Mouse (Mus musculus) T-cell, adult 2 months (primary cell): Measurements from ENCODE around the gene Smug1.

Experiments used
- DNase-seq: peaks from one replicate; pipeline ENCODE4 v3.0.0; 2022; ENCODE audit warnings: low spot score

The Smug1 gene

DNA sequence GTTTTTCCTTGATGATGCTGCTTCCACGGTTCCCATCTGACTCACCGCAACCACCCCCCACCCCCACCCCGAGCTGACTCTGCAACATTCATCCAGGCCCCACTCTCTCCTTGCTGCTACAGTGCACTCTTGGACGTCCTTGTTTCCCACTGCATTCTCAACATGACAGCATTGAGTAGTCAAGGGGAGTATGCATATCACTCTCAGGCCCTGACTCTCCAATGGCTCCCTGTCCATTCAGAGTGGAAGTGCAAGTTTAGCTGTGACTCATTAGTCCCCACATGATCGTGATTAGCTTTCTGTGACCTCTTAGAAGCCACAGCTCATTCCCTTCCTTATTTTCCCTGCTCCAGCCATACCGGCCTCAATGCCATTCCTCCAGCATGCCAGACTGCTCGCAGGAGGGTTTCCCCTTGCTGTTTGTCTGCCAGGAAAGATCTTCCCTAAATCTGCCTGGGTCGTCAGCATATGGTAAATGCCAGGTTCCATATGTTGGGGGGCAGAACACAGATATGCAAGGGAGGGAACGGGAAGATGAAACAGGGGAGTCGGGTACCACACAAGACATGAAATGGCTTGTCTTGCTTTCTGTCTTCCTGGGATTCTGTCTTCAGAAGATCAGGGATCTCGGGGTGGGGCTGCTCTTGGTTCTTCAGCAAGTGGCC, 21.1 kb downstream of the Smug1 start:
- DNase-seq: no peak

DNA sequence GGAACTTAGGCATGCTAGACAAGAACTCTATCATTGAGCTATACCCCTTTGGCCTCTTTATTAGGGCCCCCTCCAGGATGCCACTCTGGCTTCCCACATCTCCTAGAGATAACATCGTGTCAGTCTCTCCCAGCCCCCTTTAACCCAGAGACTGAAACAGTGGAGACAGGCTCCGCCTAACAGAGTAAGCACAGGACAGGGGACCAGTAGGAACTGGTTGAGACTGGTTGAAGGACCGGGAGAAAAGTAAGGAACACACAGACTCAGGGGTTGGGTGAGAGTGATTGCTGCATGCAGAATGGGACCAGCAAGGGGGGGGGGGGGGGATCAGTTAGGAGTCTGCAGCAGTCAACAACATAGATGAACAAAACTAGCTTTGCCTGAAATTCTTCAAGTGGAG, 22.7 kb downstream of the Smug1 start:
- DNase-seq: no peak

DNA sequence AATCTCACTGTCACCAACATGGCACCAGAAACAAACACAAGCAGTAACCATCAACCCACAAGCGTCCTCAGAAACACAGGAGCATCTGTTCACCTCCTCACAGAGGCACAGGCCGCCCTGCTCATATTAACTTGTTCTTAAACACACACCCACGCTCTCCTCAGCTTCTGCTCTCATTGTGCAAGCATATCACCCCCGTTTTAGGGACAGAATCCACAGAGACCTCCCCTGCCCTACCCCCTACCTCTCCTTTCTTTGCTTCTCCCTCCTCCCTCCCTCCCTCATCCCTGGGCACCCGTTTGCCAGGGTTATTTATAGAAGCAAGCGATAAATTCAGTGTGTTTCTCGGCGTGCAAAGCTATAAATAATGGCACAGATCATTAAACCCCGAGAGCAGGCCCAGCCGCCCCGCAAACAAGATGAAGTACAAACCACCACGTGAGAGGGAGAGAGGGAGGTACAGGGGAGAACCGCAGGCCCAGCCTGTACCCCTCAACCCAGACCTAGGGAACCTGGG, 31.4 kb downstream of the Smug1 start:
- no peak for DNase-seq

DNA sequence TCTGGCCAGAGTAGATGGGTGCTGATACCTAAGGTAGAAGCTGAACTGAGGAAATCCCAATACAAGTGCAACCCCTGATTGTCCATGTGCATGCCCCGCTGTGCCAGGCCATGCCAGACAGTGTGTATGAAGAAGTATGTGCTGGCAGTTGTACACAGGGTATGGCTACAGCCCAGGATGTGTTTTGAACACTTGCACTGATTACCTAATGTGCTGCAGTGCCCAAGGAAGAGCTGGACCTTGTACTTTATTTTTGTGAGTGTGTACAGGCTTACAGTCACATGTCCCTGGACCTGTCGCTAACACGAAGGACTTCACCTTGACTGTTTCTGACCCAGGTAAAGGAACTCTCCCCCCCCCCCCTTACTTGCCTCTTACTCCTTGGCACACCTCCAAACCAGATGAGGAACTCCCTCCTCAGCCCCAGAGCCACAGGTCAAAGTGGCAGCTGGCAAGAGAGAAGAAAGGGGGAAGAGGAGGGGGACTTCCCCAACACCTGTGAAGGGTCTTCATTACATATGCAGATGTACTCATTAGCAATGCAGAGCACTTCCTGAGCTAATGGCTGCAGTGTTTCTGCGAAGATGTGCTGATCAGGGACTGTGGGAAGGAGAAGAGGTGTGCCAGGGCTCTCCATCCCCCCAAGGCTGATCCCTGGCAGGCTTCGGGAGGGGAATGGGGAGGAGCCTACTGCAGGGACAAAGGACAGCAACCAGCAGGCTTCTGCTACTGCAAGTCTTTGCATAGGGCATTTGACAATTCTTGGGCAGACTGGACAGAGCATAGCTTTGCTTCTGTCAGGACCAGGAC, 32.4 kb downstream of the Smug1 start:
- DNase-seq: no peak

DNA sequence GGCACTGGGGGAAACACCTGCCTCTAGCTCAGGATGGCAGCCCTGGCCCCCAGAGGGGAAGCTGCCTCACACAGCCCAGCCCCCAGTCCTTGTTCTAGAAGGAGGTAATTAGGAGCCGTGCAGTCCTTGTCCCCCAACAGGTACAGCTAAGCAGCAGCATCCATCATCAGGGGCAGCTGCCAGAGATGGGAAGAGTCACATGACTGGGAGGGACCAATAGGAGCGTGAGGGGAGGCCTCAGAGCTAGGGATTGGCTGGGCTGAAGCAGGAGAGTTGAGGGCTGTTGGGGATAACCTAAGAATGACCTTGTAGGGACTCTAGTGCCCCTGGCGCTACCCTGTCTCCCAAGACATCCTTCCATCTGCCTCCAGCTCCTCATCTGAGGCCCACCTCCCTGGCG, 33.1 kb downstream of the Smug1 start:
- DNase-seq: no peak

DNA sequence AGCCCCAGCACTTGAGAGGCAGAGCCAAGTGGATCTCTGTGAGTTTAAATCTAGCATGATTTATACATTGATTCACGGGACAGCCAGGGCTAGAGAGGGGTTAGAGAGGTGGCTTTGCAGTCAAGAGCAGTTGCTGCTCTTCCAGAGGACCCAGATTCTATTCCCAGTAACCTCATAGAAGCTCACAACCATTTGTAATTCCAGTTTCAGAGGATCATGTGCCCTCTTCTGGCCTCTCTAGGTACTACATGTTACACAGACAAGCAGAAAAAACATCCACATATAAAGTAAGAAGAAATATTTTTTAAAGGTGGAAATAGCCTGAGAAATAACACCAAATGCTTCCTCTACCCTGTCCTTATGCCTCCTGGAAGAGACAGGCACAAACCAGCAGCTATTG, 36.2 kb downstream of the Smug1 start:
- DNase-seq: peak; percentile 25

DNA sequence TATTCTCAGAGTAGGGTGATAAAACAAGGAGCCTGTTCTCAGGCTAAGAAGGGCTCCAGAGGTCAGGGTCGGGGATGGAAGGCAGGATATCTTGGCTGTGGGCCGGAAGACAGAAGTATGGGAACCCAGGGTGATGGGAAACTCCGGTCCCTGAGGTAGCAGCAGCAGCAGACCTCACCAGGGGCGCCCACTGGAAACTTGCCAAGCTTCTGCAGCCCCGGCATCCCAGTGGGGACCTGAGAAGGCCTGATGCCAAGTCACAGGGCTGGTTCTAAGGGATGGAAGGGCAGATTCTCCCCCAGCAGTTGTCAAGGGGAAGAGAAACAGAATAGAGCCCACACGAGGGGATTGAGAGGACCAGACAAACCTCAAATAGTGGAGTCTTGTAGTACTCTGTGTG, 37.6 kb downstream of the Smug1 start:
- DNase-seq: no peak

DNA sequence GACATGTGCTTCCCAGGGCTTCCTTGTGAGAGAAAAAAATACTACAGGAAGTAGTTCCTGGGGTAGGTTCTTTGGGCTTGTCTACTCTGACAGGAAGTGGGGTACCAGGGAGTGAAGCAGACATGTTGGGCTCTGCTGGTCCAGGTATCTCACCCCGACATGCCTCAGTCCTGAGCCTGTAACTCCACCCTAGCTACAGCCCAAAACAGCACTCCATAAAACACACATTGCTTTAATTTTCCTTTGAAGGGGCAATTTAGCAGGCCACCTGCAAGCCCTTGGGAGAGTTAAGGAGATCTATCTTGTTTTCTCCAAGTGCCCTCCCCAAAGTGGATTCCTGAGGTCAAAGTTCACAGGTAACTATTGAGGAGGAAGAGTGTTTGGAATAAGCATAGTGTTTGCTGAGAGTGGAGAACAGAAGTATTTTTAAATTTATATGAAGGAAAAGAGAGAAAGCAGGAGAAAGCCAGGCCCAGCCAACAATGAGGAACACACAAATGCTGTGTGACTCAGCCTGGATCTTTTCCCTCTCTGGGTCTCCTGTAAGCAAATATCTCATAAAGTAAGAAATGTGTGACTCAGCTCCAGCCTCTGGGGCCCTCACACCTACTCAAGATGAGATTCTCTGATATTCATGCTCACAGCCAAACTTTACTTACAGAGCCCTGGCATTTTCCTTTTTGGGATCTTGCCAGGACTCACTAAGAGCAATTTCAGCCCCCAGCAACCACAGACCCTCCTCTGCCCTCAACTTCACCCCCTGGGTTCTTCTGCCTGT, 38.6 kb downstream of the Smug1 start:
- DNase-seq: no peak

DNA sequence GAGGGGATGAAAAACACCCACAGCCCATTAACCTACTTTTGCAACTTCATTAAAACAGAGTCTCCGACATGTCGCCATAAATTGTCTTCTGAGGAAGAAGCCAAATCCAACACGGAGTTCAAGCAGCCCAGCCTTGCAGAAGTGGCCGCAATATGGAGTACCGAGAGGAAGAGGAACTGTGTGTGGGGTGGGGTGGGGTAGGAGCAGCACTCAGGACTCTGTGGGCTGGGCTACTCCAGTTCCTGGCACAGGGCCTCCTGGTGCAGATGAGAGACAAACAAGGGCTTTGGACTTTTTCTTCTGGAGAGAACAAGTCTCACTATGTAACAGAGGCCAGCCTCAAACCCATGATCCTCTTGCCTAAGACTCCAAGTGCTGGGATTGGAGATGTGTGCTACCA, 40.9 kb downstream of the Smug1 start:
- no peak for DNase-seq

DNA sequence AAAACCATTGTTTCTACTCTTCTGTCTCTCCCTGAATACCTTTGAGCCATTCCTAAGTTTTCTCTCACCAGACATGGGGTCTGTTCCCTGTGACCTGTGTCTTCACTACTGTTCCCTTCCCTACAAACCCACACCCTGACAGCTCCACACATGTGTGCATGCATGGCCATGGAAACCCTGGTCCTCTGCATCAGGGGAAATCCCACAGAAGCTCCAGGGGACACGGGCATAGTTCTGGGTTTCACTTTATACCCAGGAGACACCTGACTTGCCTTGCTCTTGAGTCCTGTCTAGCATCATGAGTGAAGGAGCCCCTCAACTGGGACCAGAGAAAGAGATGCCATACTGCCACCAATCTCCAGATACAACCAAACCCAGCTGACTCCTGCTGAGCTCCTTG, 42.6 kb downstream of the Smug1 start:
- no peak for DNase-seq

DNA sequence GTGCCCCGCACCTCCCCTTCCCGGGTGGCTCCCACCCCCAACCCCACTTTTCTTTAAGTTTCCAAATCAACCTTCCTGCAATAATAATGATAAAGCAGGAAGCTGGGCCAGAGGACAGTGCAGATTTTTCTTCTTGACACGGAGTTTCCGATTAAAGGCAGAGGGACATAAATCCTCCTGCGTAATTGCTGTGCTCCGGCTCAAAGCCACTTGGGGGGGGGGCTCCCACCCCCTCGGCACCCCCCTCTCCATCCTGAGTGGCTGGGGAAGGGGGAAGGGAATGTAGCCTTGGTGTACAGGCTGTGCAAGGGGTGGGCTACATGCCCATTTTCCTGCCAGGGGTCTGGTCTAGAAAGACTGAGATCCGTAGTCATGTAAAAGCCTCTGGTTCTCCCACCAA, 43.5 kb downstream of the Smug1 start:
- DNase-seq: no peak

DNA sequence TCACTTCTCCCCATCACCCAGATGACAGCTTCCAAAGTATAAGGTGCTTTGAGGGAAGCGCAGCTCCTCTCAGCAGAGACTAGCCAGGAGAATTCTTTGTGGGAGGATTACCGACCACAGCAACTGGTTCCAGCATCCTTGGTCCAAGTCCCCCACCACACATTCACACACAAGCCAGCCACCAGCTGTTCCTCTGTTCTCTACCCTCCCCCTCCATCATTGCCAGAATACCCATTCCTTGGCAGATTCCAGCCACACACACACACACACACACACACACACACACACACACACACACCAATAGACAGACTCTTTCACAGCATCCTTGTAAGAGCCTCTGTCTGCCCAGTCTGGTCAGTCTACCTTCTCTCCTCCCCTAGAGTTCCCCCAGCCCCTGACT, 44.5 kb downstream of the Smug1 start:
- no peak for DNase-seq

DNA sequence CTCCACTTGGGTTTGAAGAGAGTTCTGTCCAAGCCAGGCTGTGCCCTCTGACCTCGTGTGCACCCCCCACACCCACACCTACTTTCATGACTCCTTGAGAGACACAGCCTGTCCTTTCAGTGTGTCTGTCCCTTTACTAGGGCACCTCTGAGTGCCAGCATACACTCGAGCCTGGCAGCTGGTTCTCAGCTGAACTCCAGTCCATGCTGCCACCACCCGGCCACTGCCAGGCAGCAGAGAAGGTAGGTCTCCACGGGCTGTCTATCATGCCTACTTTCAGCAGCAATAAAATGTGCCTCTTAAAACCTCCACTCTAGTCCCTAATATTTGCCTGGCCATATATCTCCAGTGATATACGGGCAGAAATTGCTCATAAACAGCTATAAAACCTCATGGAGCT, 45.5 kb downstream of the Smug1 start:
- no peak for DNase-seq

DNA sequence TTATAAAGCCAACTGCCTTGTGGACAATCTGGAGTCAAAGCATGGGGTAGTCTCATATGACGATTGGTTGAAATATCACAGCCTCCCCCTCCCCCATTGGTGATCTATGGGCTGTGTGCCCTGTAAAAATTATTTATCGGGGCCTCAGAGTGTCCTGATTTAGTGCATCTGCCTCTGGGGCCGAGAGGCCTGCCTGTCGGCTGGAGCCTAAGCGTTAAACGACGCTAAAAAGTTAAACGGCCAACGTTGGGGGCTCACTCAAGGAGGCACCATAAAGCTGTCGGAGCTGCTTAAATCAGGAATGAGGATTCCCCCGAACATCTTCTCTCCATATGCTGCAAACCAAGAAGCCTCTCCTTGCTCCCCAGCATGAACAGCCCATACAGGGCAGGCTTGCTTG, 46.3 kb downstream of the Smug1 start:
- no peak for DNase-seq

DNA sequence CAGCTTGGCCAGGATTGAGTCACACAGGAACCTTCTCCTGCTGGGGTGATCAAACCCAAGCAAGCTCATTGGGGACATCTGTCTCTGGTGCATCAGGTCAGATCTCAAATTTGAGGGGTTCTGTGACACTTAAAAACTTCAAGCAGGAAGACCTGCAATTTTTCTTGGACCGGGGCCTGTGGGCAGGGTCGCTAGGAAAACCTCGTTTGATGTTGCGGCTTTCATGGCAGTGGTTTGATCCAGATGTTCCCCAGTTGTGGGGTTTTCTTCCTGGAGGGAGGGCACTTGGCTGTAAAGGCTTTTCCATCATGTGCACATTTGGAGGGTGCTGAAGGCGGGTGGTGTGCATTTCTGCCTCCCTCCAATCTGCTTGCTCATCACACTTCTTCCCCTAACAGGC, 51.2 kb downstream of the Smug1 start:
- DNase-seq: no peak

DNA sequence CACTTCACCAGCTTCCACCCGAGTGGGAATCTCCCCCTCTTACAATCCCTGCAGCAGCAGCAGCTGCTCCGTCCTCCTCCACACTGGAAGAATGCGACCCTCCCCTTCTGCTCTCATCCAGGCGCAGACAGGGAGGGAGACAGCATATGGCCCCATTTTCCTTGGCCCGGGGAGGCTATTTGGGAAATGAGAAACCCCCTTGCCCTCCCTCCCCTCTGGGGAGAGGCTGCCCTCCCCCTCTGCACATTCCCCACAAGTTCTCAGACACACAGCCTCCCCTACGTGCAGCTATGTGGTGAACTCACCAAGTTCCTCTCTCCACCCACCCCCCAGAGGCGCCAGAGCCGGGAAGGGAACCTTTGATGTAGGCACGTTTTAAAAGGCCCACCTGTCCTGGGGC, 51.6 kb downstream of the Smug1 start:
- no peak for DNase-seq

DNA sequence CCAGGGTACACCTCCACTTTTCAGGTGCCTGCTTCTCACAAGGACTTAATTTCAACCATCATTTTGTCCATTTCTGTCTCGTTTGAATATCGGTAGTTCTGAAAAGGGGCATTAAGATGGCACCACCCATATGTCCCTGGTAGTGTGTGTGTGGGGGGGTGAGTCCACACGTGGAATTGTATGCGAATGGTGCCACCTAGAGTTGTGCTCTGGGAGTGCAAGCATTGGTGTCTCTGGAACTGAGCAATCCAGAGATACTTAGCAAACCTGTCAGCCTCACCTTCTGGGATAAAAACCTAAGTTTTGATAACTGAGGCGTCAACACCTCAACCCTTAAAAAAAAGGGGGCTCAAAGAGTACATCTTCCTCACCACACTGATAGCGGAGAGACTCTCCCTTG, 53.8 kb downstream of the Smug1 start:
- no peak for DNase-seq

DNA sequence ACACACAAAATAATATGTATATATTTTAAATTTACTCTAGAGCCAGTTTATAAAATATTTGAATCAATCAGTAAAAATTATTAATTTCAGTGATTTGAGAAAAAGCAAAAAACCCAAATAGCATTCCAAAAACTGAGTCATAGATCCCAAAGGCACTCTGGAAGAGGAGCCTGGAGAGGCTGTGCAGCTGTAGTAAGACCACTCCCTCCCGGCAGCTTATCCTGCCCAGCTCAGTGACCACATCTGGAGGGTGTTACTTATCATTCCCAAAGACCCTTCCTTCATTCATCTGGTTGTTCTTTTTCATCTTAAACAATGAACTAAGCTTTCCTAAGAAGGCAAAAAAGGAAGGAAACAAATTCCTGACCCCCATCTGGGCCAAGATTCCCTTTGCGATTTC, 54.6 kb downstream of the Smug1 start:
- no peak for DNase-seq

DNA sequence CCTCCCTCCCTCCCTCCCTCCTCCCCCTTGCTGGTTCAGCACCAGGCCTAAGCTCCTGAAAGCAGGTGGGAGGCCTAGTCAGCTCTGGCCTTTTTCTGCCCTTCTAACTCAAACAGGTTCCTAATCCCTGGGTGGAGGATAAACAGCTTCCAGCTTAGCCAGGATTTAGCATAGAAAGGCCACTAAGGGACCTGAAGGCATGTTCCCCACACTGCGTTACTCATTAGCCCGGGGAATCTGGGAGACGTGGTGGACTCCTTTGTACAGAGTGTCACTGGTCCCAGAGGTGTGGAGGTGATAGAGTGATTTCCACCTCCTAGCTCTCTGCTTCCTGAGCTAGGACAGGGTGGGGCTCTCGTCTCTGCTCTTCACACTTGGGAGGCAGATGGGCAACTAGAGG, 57.0 kb downstream of the Smug1 start:
- DNase-seq: no peak

DNA sequence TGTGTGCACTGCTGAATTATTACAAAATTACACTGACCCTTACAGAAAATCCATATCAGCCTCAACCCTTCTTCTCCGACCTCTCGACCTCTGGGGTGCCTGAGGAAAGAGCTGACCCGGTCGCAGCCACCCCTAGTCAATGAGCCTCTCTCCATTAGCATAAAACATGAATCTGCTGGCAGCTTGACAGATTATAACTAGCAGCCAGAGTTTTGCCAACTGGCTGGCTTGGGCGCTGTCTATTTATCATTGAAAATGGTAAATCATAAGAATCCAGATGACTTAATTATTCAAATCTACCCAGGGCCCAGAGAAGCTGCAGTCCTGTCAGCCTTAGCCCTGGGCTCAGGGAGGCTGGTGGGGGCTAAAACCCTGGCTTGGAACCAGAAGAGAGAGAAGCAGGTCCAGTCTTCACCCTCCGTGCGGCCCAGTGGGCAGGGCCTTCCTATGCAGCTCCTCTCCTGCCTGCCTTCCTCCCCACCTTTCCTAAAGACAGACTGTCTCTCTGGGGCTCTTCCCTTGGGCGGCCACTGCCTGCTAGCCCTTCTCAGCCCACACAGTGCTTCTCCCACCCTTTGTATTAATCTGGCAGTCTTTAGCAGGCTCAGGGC, 58.7 kb downstream of the Smug1 start:
- no peak for DNase-seq

DNA sequence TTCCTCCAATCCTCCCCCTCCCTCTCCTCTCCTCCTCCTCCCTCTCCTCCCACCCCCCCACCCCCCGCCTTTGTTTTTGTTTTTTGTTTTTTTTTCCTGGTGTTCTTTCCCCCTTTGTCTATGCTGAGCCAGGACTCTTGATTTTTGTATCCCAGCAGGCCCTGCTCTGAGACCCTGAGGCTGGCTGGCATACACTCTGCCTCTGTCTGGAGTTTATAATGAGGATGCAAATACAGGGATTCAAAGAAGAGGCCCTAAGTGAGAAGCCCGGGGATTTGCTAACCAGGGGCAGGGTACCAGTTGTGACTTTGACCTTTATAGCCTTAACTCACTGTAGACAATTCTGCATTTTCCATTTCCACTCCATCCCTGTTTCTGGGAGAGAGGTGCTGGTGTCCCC, 60.7 kb downstream of the Smug1 start:
- DNase-seq: no peak
